Mouse (Mus musculus): ENCODE results near the gene Apod. TPM values are rescaled to one million over a fixed set of nuclear protein-coding genes. Genes with fewer than 3 reads are reported as not detected.
"Not testable (repeated sequence)": the region's sequence is repeated elsewhere in the genome, so short reads cannot be mapped to it uniquely, and the experiment has no call there.

Apod gene
- total RNA-seq, 2 experiments from 2014 or later, result 125 to 160 TPM

GRCm38 (mm10) chr16:31342556-31342955, 27.9 kb upstream of the Apod start:
- no peak for TF ChIP-seq CTCF (IDR thresholded peaks at IDR 0.05)
- no peak for DNase-seq (ENCODE audit: extremely low spot score in 1 of 2, low spot score in 2 of 2)
- Histone ChIP-seq H3K27ac (no peak overlapping the region), H3K4me3 (no peak overlapping the region)
- intact Hi-C loops (cut with DNase I), result no loop called here

GRCm38 (mm10) chr16:31339332-31339731, 24.7 kb upstream of the Apod start:
- intact Hi-C loops (cut with DNase I), result no loop called here
- H3K4me3 ChIP-seq, result no peak overlapping the region
- no peak overlapping the region for H3K27ac ChIP-seq
- DNase-seq (ENCODE audit: extremely low spot score in 1 of 2, low spot score in 2 of 2), result no peak
- no peak for TF ChIP-seq CTCF (IDR thresholded peaks at IDR 0.05)

GRCm38 (mm10) chr16:31337956-31338355, 23.3 kb upstream of the Apod start:
- intact Hi-C loops (cut with DNase I), result no loop called here
- DNase-seq (ENCODE audit: extremely low spot score in 1 of 2, low spot score in 2 of 2), result no peak
- no peak overlapping the region for H3K4me3 ChIP-seq
- no peak overlapping the region for H3K27ac ChIP-seq
- TF ChIP-seq CTCF (IDR thresholded peaks at IDR 0.05), result no peak

- Histone ChIP-seq H3K27ac (no peak overlapping the region), H3K4me3 (no peak overlapping the region)
- DNase-seq (ENCODE audit: extremely low spot score in 1 of 2, low spot score in 2 of 2), result no peak
- intact Hi-C loops (cut with DNase I), result no loop called here
- TF ChIP-seq CTCF (IDR thresholded peaks at IDR 0.05), result no peak
Measured at GRCm38 (mm10) chr16:31334796-31335195, 20.2 kb upstream of the Apod start.

GRCm38 (mm10) chr16:31332586-31332985, 18.0 kb upstream of the Apod start:
- Histone ChIP-seq H3K27ac (no peak overlapping the region), H3K4me3 (no peak overlapping the region)
- DNase-seq (ENCODE audit: extremely low spot score in 1 of 2, low spot score in 2 of 2), result no peak
- intact Hi-C loops (cut with DNase I), result no loop called here
- no peak for TF ChIP-seq CTCF (IDR thresholded peaks at IDR 0.05)

- intact Hi-C loops (cut with DNase I); H3K4me3 ChIP-seq; DNase-seq (ENCODE audit: extremely low spot score in 1 of 2, low spot score in 2 of 2); H3K27ac ChIP-seq: not testable (repeated sequence)
Measured at GRCm38 (mm10) chr16:31330970-31331369, 16.4 kb upstream of the Apod start.

- Histone ChIP-seq H3K27ac (no peak overlapping the region), H3K4me3 (no peak overlapping the region)
- DNase-seq (ENCODE audit: extremely low spot score in 1 of 2, low spot score in 2 of 2), result no peak
- TF ChIP-seq CTCF (IDR thresholded peaks at IDR 0.05), result no peak
- intact Hi-C loops (cut with DNase I), result no loop called here
Measured at GRCm38 (mm10) chr16:31329668-31330067, 15.1 kb upstream of the Apod start.

GRCm38 (mm10) chr16:31327891-31328290, 13.3 kb upstream of the Apod start:
- intact Hi-C loops (cut with DNase I), result no loop called here
- TF ChIP-seq CTCF (IDR thresholded peaks at IDR 0.05), result no peak
- DNase-seq (ENCODE audit: extremely low spot score in 1 of 2, low spot score in 2 of 2), result no peak
- H3K4me3 ChIP-seq, result no peak overlapping the region
- no peak overlapping the region for H3K27ac ChIP-seq

GRCm38 (mm10) chr16:31327430-31327829, 12.8 kb upstream of the Apod start:
- Histone ChIP-seq H3K4me3 (no peak overlapping the region), H3K27ac (no peak overlapping the region)
- DNase-seq (ENCODE audit: extremely low spot score in 1 of 2, low spot score in 2 of 2), result no peak
- intact Hi-C loops (cut with DNase I), result no loop called here
- no peak for TF ChIP-seq CTCF (IDR thresholded peaks at IDR 0.05)

- DNase-seq (ENCODE audit: extremely low spot score in 1 of 2, low spot score in 2 of 2), result no peak
- Histone ChIP-seq H3K27ac (no peak overlapping the region), H3K4me3 (no peak overlapping the region)
- intact Hi-C loops (cut with DNase I), result no loop called here
- no peak for TF ChIP-seq CTCF (IDR thresholded peaks at IDR 0.05)
Measured at GRCm38 (mm10) chr16:31326679-31327078, 12.1 kb upstream of the Apod start.

- no peak for TF ChIP-seq CTCF (IDR thresholded peaks at IDR 0.05)
- intact Hi-C loops (cut with DNase I), result no loop called here
- Histone ChIP-seq H3K4me3 (no peak overlapping the region), H3K27ac (no peak overlapping the region)
- DNase-seq (ENCODE audit: extremely low spot score in 1 of 2, low spot score in 2 of 2), result no peak
Measured at GRCm38 (mm10) chr16:31325966-31326365, 11.4 kb upstream of the Apod start.

- Histone ChIP-seq H3K27ac (no peak overlapping the region), H3K4me3 (no peak overlapping the region)
- intact Hi-C loops (cut with DNase I), result no loop called here
- no peak for DNase-seq (ENCODE audit: extremely low spot score in 1 of 2, low spot score in 2 of 2)
- no peak for TF ChIP-seq CTCF (IDR thresholded peaks at IDR 0.05)
Measured at GRCm38 (mm10) chr16:31325120-31325519, 10.5 kb upstream of the Apod start.

- intact Hi-C loops (cut with DNase I), result no loop called here
- Histone ChIP-seq H3K4me3 (no peak overlapping the region), H3K27ac (no peak overlapping the region)
- no peak for TF ChIP-seq CTCF (IDR thresholded peaks at IDR 0.05)
- DNase-seq (ENCODE audit: extremely low spot score in 1 of 2, low spot score in 2 of 2), result no peak
Measured at GRCm38 (mm10) chr16:31321501-31321900, 6.9 kb upstream of the Apod start.

- intact Hi-C loops (cut with DNase I), result no loop called here
- H3K27ac ChIP-seq, result no peak overlapping the region
- H3K4me3 ChIP-seq, result no peak overlapping the region
- DNase-seq (ENCODE audit: extremely low spot score in 1 of 2, low spot score in 2 of 2), result no peak
- no peak for TF ChIP-seq CTCF (IDR thresholded peaks at IDR 0.05)
Measured at GRCm38 (mm10) chr16:31320954-31321353, 6.3 kb upstream of the Apod start.

All from left cerebral cortex, adult 2 months (tissue).